Mouse (Mus musculus) embryonic facial prominence, embryonic 13.5 days (tissue): ENCODE measurements around the gene Zfp286. TPM values are rescaled to one million over a fixed set of nuclear protein-coding genes. Genes with fewer than 3 reads are reported as not detected.

Experiments used
- polyA plus RNA-seq: library from polyadenylated mRNA; unstranded; fragments of >200 nt; fragmentation: Nextera tagmentation; extraction: Ambion mirVana; gene quantifications from 2 replicates; pipeline ENCODE4 v1.2.1, GENCODE M21; 2015

Zfp286 gene
- polyA plus RNA-seq, 1 experiment from 2014 or later: 39.8 TPM

Other genes with a start within 250 kb of the Zfp286 start
- gene Ubb, start 238.3 kb downstream of the Zfp286 start, polyA plus RNA-seq: 3,261 and 3,547 TPM in 2 replicates
- 3.0 and 3.5 TPM in 2 replicates for gene Trpv2, start 215.0 kb downstream of the Zfp286 start, polyA plus RNA-seq
- 14.0 and 18.4 TPM in 2 replicates for gene Lrrc75a, start 140.9 kb downstream of the Zfp286 start, polyA plus RNA-seq
- gene Mmgt2, start 140.8 kb downstream of the Zfp286 start, polyA plus RNA-seq: 60.4 and 64.0 TPM in 2 replicates
- gene Zfp287, start 57.6 kb downstream of the Zfp286 start, polyA plus RNA-seq: 13.5 and 14.4 TPM in 2 replicates
- not detected in 2 replicates for gene Gm10428, start 36.4 kb downstream of the Zfp286 start, polyA plus RNA-seq
- gene Trim16, start 30.8 kb upstream of the Zfp286 start, polyA plus RNA-seq: 19.9 and 20.7 TPM in 2 replicates
- gene Fbxw10, start 57.6 kb upstream of the Zfp286 start, polyA plus RNA-seq: 0.89 and 1.0 TPM in 2 replicates
- gene Tvp23b, start 90.0 kb upstream of the Zfp286 start, polyA plus RNA-seq: 72.7 and 76.8 TPM in 2 replicates
- 0.41 and 1.2 TPM in 2 replicates for gene Cdrt4, start 161.7 kb upstream of the Zfp286 start, polyA plus RNA-seq